14 mouse cellular contexts compared by ENCODE assay signal in the genomic region with DNA sequence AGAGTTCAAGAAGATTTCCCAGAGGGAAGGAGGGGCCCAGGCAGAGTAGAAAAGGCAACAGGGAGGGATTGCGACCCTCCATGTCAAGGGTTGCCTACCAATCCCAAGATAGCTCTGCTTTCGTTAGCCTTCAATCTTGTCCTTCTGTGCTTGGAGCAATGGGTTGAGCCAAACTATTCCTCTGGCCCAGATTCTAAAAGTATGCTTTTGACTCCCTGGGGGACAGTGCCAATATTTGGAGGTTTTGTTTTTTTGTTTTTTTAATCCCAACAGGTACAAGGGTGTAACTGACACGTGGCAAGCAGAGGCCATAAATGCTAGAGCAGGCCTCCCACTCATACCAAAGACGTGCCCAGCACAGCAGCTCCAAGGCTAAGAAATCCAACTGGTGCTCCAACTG.
A peak's percentile ranks its signal among the peaks of the same experiment; 100 is the strongest.
DNase-seq lines count a peak whose midpoint lies in the region; ATAC-seq and TF ChIP-seq lines count a peak whose summit lies in the region.
"Had no signal": no experiment of that assay in that cellular context is flagged by ENCODE, and none has a peak within 500 bp of the region (broad histone marks: within the 10 kb centered on the region; RNA-seq: fewer than 3 reads in every experiment).

No protein-coding gene starts in this region.

- H3K4me3 ChIP-seq in heart, postnatal 0 days (ENCODE audit: low read depth, low read length): no peak overlapping the region
- no peak overlapping the region for H3K4me3 ChIP-seq in lung, embryonic 14.5 days (ENCODE audit: low read depth, low read length)
- no peak overlapping the region for H3K4me3 ChIP-seq in embryonic facial prominence, embryonic 14.5 days (ENCODE audit: low read depth, low read length)
- no peak overlapping the region for H3K4me3 ChIP-seq in limb, embryonic 14.5 days (replicated peaks; ENCODE audit: low read length)

- intact Hi-C loops in heart, postnatal 36 days (cut with DNase I): no loop called here

- DNase-seq in heart, postnatal 0 days (ENCODE audit: low spot score): no peak
- no peak for DNase-seq in heart, postnatal 36 days
- no peak for DNase-seq in lung, embryonic 14.5 days
- DNase-seq in lung, postnatal 14 days: no peak
- DNase-seq in embryonic facial prominence, embryonic 14.5 days (ENCODE audit: low spot score): no peak
- DNase-seq in limb, embryonic 14.5 days (ENCODE audit: low spot score): no peak
- DNase-seq in spleen, adult 18-20 months: no peak
- DNase-seq: cerebellum, postnatal 14 days; kidney, adult 18-20 months; lung, postnatal 4 days; thymus, postnatal 25 days had no signal

- peak overlapping the region; percentile 43; the same call in 1 of the 2 replicates for H3K27ac ChIP-seq in heart, postnatal 0 days (ENCODE audit: low read depth)
- H3K27ac ChIP-seq in lung, embryonic 14.5 days (ENCODE audit: low read depth): peak overlapping the region; percentile 61
- H3K27ac ChIP-seq in embryonic facial prominence, embryonic 14.5 days (replicated peaks; ENCODE audit: low read depth, low read length): peak overlapping the region; percentile 65
- H3K27ac ChIP-seq in limb, embryonic 14.5 days (replicated peaks; ENCODE audit: low read depth, low read length): peak overlapping the region; percentile 14; the same call in 1 of the 2 replicates

- H3K4me2 ChIP-seq in heart, postnatal 0 days (ENCODE audit: low read depth, low read length): no peak overlapping the region
- no peak overlapping the region for H3K4me2 ChIP-seq in lung, embryonic 14.5 days
- no peak overlapping the region for H3K4me2 ChIP-seq in embryonic facial prominence, embryonic 14.5 days (ENCODE audit: low read depth, low read length)
- H3K4me2 ChIP-seq in limb, embryonic 14.5 days (replicated peaks; ENCODE audit: low read depth, low read length, severe bottlenecking): no peak overlapping the region; the same call in 1 of the 2 replicates
- H3K4me2 ChIP-seq: liver, embryonic 11.5 days had no signal

- no peak for ATAC-seq in heart, postnatal 0 days (ENCODE audit: insufficient read depth, low read depth)
- no peak for ATAC-seq in lung, embryonic 14.5 days (ENCODE audit: insufficient read depth)
- no peak for ATAC-seq in embryonic facial prominence, embryonic 14.5 days (ENCODE audit: low read depth)
- no peak for ATAC-seq in limb, embryonic 14.5 days (ENCODE audit: low FRiP score, low read depth)
- ATAC-seq: activated CD4-positive, CD25-positive, alpha-beta regulatory T cell, adult 4 months; CD4-positive, CD25-positive, alpha-beta regulatory T cell, adult 4 months had no signal

- H3K9ac ChIP-seq in heart, postnatal 0 days (replicated peaks; ENCODE audit: low read depth, low read length): no peak overlapping the region
- no peak overlapping the region for H3K9ac ChIP-seq in lung, embryonic 14.5 days
- H3K9ac ChIP-seq in embryonic facial prominence, embryonic 14.5 days (ENCODE audit: low read depth, low read length): no peak overlapping the region
- no peak overlapping the region for H3K9ac ChIP-seq in limb, embryonic 14.5 days (ENCODE audit: low read depth, low read length, severe bottlenecking)

- WGBS in heart, postnatal 0 days: 73% methylated on average over 4 of the region's 4 CpGs
- WGBS in lung, embryonic 14.5 days: 78% methylated on average over 4 of the region's 4 CpGs
- 79% methylated on average over 4 of the region's 4 CpGs for WGBS in embryonic facial prominence, embryonic 14.5 days
- 73% methylated on average over 4 of the region's 4 CpGs for WGBS in limb, embryonic 14.5 days

- H3K27me3 ChIP-seq in heart, postnatal 0 days (ENCODE audit: control insufficient read depth, insufficient read depth, low read length): no peaks in the 10 kb centered on the region
- H3K27me3 ChIP-seq in lung, embryonic 14.5 days (ENCODE audit: insufficient read depth, low read length): no peaks in the 10 kb centered on the region
- no peaks in the 10 kb centered on the region for H3K27me3 ChIP-seq in embryonic facial prominence, embryonic 14.5 days (replicated peaks; ENCODE audit: control insufficient read depth, insufficient read depth, low read length)
- H3K27me3 ChIP-seq in limb, embryonic 14.5 days (ENCODE audit: control insufficient read depth, insufficient read depth, low read length): no peaks in the 10 kb centered on the region

- TF ChIP-seq CTCF in heart, postnatal 0 days (IDR thresholded peaks at IDR 0.05; ENCODE audit: low read depth): no peak
- no peak for TF ChIP-seq CTCF in lung, embryonic 14.5 days (IDR thresholded peaks at IDR 0.05; ENCODE audit: low read depth)

- TF ChIP-seq POLR2A in limb, embryonic 14.5 days (IDR thresholded peaks at IDR 0.05; ENCODE audit: borderline replicate concordance, extremely low read depth, insufficient read depth, insufficient read length): no peak

- no peaks in the 10 kb centered on the region for H3K9me3 ChIP-seq in heart, postnatal 0 days (replicated peaks; ENCODE audit: control insufficient read depth, low read length)
- no peaks in the 10 kb centered on the region for H3K9me3 ChIP-seq in lung, embryonic 14.5 days (ENCODE audit: low read depth, low read length)
- no peaks in the 10 kb centered on the region for H3K9me3 ChIP-seq in embryonic facial prominence, embryonic 14.5 days (ENCODE audit: control insufficient read depth, low read length)
- no peaks in the 10 kb centered on the region for H3K9me3 ChIP-seq in limb, embryonic 14.5 days (ENCODE audit: control insufficient read depth, low read length)

- no peak for TF ChIP-seq EP300 in heart, postnatal 0 days (IDR thresholded peaks at IDR 0.05; ENCODE audit: low read depth)

- H3K4me1 ChIP-seq in heart, postnatal 0 days (ENCODE audit: control insufficient read depth, insufficient read depth): 0 out of 2 replicates have a peak, but pooled peaks cover 3% of the 10 kb centered on the region
- peaks cover 21% of the 10 kb centered on the region for H3K4me1 ChIP-seq in lung, embryonic 14.5 days (ENCODE audit: insufficient read depth)
- H3K4me1 ChIP-seq in embryonic facial prominence, embryonic 14.5 days (ENCODE audit: control insufficient read depth, insufficient read depth, low read length): peaks cover 25% of the 10 kb centered on the region
- H3K4me1 ChIP-seq in limb, embryonic 14.5 days (ENCODE audit: control insufficient read depth, insufficient read depth, low read length): peaks cover 21% of the 10 kb centered on the region

- no peaks in the 10 kb centered on the region for H3K36me3 ChIP-seq in heart, postnatal 0 days (replicated peaks; ENCODE audit: control insufficient read depth, insufficient read depth, low read length)
- H3K36me3 ChIP-seq in lung, embryonic 14.5 days (ENCODE audit: insufficient read depth): peaks cover 11% of the 10 kb centered on the region; the same call in 1 of the 2 replicates
- H3K36me3 ChIP-seq in embryonic facial prominence, embryonic 14.5 days (ENCODE audit: control insufficient read depth, insufficient read depth, low read length): 0 out of 2 replicates have a peak, but pooled peaks cover 5% of the 10 kb centered on the region
- H3K36me3 ChIP-seq in limb, embryonic 14.5 days (ENCODE audit: control insufficient read depth, insufficient read depth, low read length): 0 out of 2 replicates have a peak, but pooled peaks cover 4% of the 10 kb centered on the region

Comparison
In these comparisons a context has a peak if more than half of its experiments do, and no peak if none do; other contexts are left out.
1. H3K27ac ChIP-seq: peak in every context shown above with its lines; median percentile 65 in embryonic facial prominence, embryonic 14.5 days; 61 in lung, embryonic 14.5 days; 43 in heart, postnatal 0 days; 14 in limb, embryonic 14.5 days.